Mouse (Mus musculus) midbrain, embryonic 11.5 days (tissue): ENCODE measurements around the gene Smim11. TPM values are rescaled to one million over a fixed set of nuclear protein-coding genes. Genes with fewer than 3 reads are reported as not detected.
A peak's percentile ranks its signal among the peaks of the same experiment; 100 is the strongest.

ENCODE experiments used
- ATAC-seq: fragments of 200-750 bp; cut with Nextera tagmentation; 2 replicates; pipeline ENCODE4 v1.8.0; 2017; ENCODE audit warnings: moderate TSS enrichment, moderate library complexity; ENCODE audit not compliant: low FRiP score
- DNase-seq: peaks from one replicate; pipeline ENCODE4 v3.0.0; 2015; ENCODE audit warnings: low spot score; ENCODE audit errors: missing footprints
- H3K27ac ChIP-seq: fragments of 300-500 bp; sonication (generic); 2 replicates; pipeline ENCODE4 v1.5.1; 2014; ENCODE audit warnings: low read depth, low read length
- H3K27me3 ChIP-seq: fragments of 300-500 bp; sonication (generic); 2 replicates; pipeline ENCODE4 v1.6.1; 2014; ENCODE audit warnings: mild to moderate bottlenecking, low read length, moderate library complexity, mixed read lengths; ENCODE audit not compliant: control insufficient read depth, insufficient read depth
- H3K36me3 ChIP-seq: fragments of 300-500 bp; sonication (generic); 2 replicates; pipeline ENCODE4 v1.6.1; 2014; ENCODE audit warnings: mild to moderate bottlenecking, low read length, moderate library complexity, mixed read lengths; ENCODE audit not compliant: control insufficient read depth, insufficient read depth
- H3K4me1 ChIP-seq: fragments of 300-500 bp; sonication (generic); 2 replicates; pipeline ENCODE4 v1.6.1; 2014; ENCODE audit warnings: low read length; ENCODE audit not compliant: control insufficient read depth, insufficient read depth
- H3K4me2 ChIP-seq: fragments of 300-500 bp; sonication (generic); 2 replicates; pipeline ENCODE4 v1.6.1; 2014; ENCODE audit warnings: mild to moderate bottlenecking, moderate library complexity
- H3K4me3 ChIP-seq: fragments of 300-500 bp; sonication (generic); 2 replicates; pipeline ENCODE4 v1.5.1; 2014; ENCODE audit warnings: low read depth, low read length
- H3K9ac ChIP-seq: fragments of 300-500 bp; sonication (generic); 2 replicates; pipeline ENCODE4 v1.6.1; 2014; ENCODE audit warnings: low read length
- H3K9me3 ChIP-seq: fragments of 300-500 bp; sonication (generic); 2 replicates; pipeline ENCODE4 v1.6.1; 2016; ENCODE audit warnings: low read length; ENCODE audit not compliant: control insufficient read depth
- WGBS: fragments of 180-500 bp; shearing (Covaris S2); extraction: QIAGEN DNeasy Blood & Tissue Kit; methylation state at CpG from one replicate; pipeline ENCODE4 v1.1.7; 2014; 5-methylcytosine and 5-hydroxymethylcytosine counted together
- polyA plus RNA-seq: library from polyadenylated mRNA; unstranded; fragments of >200 nt; fragmentation: Nextera tagmentation; extraction: Ambion mirVana; gene quantifications from 2 replicates; pipeline ENCODE4 v1.2.1, GENCODE M21; 2014

The Smim11 gene
- polyA plus RNA-seq, 1 experiment from 2014 or later = 137 TPM

DNA sequence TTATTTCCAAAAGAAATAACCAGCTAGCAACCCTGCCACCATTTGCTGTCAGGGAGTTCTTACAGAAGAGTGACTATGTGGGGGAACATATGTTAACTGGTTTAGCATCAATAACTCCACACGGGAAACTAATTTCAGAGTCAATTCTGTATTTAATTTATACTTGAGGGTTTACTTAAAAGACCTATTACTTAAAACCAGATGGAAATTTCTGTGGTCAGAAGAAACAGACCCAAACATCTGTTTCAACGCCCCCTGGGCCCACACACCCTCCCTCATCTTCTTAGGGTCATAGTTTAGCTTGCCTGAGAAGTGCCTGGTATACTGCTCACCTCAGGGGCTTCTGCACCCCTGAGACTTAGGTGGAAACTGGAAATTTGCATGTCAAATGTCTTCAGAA is 52.8 kb downstream of the Smim11 start:
- Histone ChIP-seq H3K4me2 (no peak overlapping the region), H3K27ac (no peak overlapping the region), H3K9ac (no peak overlapping the region), H3K36me3 (no peaks in the 10 kb centered on the region), H3K4me3 (no peak overlapping the region), H3K4me1 (peaks cover 10% of the 10 kb centered on the region; the same call in 1 of the 2 replicates), H3K9me3 (no peaks in the 10 kb centered on the region), H3K27me3 (no peaks in the 10 kb centered on the region)
- no peak for DNase-seq
- no peak for ATAC-seq
- WGBS = 72% methylated on average over 2 of the region's 2 CpGs

DNA sequence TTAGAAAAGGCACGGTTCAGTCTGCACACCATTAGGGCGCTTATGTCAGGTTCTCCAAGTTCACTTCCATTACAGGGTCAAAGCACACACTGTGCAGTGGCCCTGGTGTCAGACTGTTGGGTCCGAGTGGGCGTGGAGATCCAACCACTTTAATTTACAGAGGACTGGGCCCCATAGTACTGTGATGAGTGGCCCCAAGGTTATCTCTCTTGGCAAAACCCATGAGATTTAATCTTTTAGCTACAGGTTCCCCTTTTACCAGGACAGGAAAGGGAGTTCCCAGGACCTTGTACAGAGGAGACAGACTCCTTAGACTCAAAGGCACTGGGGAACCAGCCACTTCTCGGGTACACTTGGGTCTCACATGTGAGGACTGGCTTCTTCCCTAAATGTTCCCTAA is 54.3 kb downstream of the Smim11 start:
- 83% methylated on average over 5 of the region's 5 CpGs for WGBS
- H3K9ac ChIP-seq = no peak overlapping the region
- no peak for DNase-seq
- no peaks in the 10 kb centered on the region for H3K36me3 ChIP-seq
- ATAC-seq = no peak
- H3K4me3 ChIP-seq = no peak overlapping the region
- H3K4me1 ChIP-seq = peaks cover 10% of the 10 kb centered on the region; the same call in 1 of the 2 replicates
- no peak overlapping the region for H3K4me2 ChIP-seq
- no peaks in the 10 kb centered on the region for H3K9me3 ChIP-seq
- H3K27ac ChIP-seq = no peak overlapping the region
- H3K27me3 ChIP-seq = no peaks in the 10 kb centered on the region

DNA sequence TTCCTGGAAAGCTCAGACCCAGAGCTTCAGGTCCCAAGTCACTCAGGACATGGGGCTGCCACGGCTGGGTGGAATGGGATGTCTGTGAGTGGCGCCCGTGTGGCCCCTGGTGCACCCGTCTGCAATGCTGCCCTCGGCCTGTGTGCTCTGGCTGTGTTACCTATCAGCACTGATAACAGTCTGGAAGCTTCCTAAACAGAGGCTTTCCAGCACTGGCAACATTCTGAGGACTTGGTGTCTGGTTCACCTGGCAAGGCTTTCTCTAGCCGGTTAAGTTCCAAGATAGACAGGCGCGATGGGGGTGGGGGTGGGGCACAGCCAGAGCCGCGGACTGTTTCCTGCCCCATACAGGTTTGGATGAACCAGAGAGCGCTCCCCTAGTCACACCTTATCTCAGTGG is 54.9 kb downstream of the Smim11 start:
- 76% methylated on average over 11 of the region's 11 CpGs for WGBS

DNA sequence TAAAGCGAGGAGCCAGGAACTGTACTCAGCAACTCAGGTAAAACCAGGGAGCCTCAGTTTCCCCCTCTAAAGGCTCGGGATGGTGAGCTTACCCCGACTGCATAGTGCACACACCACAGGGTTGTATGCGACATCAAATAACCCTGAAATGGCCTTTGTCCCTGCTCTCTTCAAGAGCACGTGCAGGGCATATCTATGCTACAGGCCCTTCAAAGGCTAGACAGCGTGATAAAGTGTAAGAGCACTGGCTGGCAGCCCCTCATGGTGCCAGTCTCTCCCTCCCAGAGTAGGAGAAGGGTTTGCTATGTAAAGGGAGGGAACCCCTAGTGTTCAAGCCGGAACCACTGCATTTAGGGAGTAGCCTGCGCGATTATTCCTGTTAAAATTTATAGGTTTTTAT is 55.9 kb downstream of the Smim11 start:
- Histone ChIP-seq H3K9ac (no peak overlapping the region), H3K4me2 (no peak overlapping the region), H3K4me3 (no peak overlapping the region), H3K36me3 (no peaks in the 10 kb centered on the region), H3K27me3 (no peaks in the 10 kb centered on the region), H3K9me3 (no peaks in the 10 kb centered on the region), H3K27ac (no peak overlapping the region), H3K4me1 (peaks cover 10% of the 10 kb centered on the region; the same call in 1 of the 2 replicates)
- WGBS = 69% methylated on average over 9 of the region's 9 CpGs
- no peak for DNase-seq
- ATAC-seq = no peak

More for the DNA sequence above, 54.9 kb downstream of the Smim11 start:
- Histone ChIP-seq H3K4me2 (no peak overlapping the region), H3K36me3 (no peaks in the 10 kb centered on the region), H3K9me3 (no peaks in the 10 kb centered on the region), H3K4me3 (no peak overlapping the region), H3K27ac (no peak overlapping the region), H3K27me3 (no peaks in the 10 kb centered on the region), H3K4me1 (peaks cover 10% of the 10 kb centered on the region; the same call in 1 of the 2 replicates), H3K9ac (no peak overlapping the region)
- no peak for DNase-seq
- no peak for ATAC-seq

DNA sequence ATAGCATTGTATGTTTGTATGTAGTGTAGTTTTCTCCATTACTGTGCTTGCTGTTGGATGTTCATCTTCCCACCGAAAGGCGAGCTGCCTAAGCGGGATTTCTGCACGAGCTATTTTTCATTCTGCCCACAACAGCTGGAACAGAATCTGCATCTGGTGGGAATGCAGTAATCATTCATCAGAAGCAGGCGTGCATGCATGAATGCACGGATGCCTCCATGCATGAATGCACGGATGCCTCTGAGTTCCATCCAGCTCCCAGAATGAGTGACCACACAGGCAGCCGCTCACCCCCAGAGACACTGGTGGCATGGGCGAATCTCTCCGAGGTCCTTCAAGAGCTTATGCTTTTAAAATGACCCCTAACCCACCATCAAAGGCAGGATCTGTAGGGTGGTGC is 56.5 kb downstream of the Smim11 start:
- H3K27ac ChIP-seq = no peak overlapping the region
- ATAC-seq (no peak), DNase-seq (no peak)
- peaks cover 10% of the 10 kb centered on the region; the same call in 1 of the 2 replicates for H3K4me1 ChIP-seq
- H3K9me3 ChIP-seq = no peaks in the 10 kb centered on the region
- no peak overlapping the region for H3K4me3 ChIP-seq
- no peaks in the 10 kb centered on the region for H3K27me3 ChIP-seq
- H3K36me3 ChIP-seq = no peaks in the 10 kb centered on the region
- WGBS = 23% methylated on average over 10 of the region's 10 CpGs
- H3K9ac ChIP-seq = no peak overlapping the region
- no peak overlapping the region for H3K4me2 ChIP-seq

DNA sequence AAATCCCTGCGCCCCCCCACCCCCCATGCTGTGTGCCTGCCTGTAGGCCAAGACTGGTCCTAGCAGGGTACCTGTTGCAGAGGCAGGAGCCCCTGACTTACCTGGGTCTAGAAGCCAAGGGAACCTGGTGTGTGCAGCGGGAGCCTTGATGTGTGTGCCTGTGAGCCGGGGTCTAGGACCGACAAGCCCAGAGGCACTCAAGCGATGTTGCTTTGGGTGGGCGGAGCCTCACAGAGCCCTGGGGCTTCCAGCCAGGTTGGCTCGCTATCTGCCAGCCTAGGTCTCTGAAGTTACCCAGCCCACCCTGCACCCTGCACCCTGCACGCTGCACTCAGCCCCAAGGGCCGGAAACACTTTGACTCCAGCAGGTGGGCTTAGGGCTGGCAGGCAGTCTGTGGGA is 57.6 kb downstream of the Smim11 start:
- no peak overlapping the region for H3K27ac ChIP-seq
- H3K4me3 ChIP-seq = no peak overlapping the region
- H3K4me1 ChIP-seq = peaks cover 10% of the 10 kb centered on the region; the same call in 1 of the 2 replicates
- no peak overlapping the region for H3K9ac ChIP-seq
- no peaks in the 10 kb centered on the region for H3K9me3 ChIP-seq
- ATAC-seq (peak; percentile 40; the same call in 1 of the 2 replicates), DNase-seq (no peak)
- WGBS = 14% methylated on average over 9 of the region's 9 CpGs
- no peaks in the 10 kb centered on the region for H3K27me3 ChIP-seq
- H3K4me2 ChIP-seq = no peak overlapping the region
- no peaks in the 10 kb centered on the region for H3K36me3 ChIP-seq

DNA sequence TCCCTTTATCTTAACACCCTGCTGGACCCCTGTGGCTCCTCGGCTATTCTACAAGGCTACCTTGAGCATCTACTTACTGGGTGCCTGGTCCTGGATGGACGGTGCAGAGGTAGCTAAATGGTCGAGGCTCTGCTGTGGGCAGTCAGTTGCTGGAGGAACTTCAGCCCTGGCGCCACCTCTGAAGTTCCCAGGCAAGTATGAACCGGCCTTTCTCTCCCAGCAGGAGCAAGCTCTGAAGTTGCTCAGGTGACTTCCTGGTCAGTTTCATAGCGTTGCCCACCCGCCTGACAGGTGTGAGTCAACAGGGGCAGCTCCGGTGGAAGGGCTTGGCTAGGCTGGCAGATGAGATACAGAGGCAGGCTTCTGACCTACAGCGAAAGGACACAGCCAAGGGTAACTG is 58.1 kb downstream of the Smim11 start, which contains the start of gene Kcne1:
Kcne1 (minus strand) TSS at position 240 of the 400 bp plus-strand sequence.
- ATAC-seq = no peak
- H3K27ac ChIP-seq = no peak within 1 kb of the TSS
- H3K27me3 ChIP-seq = no peaks in the 10 kb centered on the region
- no peak for DNase-seq
- WGBS = 60% methylated on average over 9 of the region's 9 CpGs
- H3K4me1 ChIP-seq = peaks cover 10% of the 10 kb centered on the region; the same call in 1 of the 2 replicates
- H3K9me3 ChIP-seq = no peaks in the 10 kb centered on the region
- H3K4me3 ChIP-seq = no peak within 1 kb of the TSS
- H3K36me3 ChIP-seq = no peaks in the 10 kb centered on the region
- H3K9ac ChIP-seq = no peak within 1 kb of the TSS
- no peak within 1 kb of the TSS for H3K4me2 ChIP-seq

DNA sequence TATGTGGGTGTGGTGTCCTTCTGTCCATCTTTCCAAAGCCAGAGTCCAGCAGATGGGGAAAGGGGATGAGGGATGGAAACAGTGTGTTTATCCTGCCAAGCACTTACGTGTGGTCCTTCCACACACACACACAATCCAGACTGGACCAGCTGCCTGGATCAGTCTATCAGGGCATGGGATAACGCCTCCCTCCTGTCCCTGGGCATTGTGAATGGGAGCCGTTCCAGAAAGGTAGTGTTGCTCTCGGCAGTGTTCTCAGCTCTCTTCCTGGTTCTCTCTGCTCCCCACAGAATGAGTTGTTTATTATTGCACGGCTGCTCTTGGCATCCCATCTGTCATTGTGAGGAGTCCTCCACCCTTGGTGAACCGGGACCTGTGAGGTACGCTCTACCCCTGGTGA is 59.6 kb downstream of the Smim11 start:
- Histone ChIP-seq H3K27ac (no peak overlapping the region), H3K9ac (no peak overlapping the region), H3K9me3 (no peaks in the 10 kb centered on the region), H3K4me1 (peaks cover 11% of the 10 kb centered on the region; the same call in 1 of the 2 replicates), H3K27me3 (no peaks in the 10 kb centered on the region), H3K4me3 (no peak overlapping the region), H3K36me3 (no peaks in the 10 kb centered on the region), H3K4me2 (no peak overlapping the region)
- DNase-seq = no peak
- ATAC-seq = no peak
- WGBS = 88% methylated on average over 7 of the region's 7 CpGs
